Mouse (Mus musculus) lung, adult 2 months (tissue): ENCODE measurements at regions not wholly inside any gene's neighbourhood (a gene's known extent, or its start where the extent isn't known, plus 50 kb on each side); places are given as distances from the start of the nearest gene placed in this dataset.

Experiments used
- DNase-seq: peaks from one replicate; pipeline ENCODE4 v3.0.0; 2022
- H3K4me1 ChIP-seq: fragments of 200-500 bp; 2 replicates; pipeline ENCODE4 v1.6.1; 2011; ENCODE audit warnings: low read length; ENCODE audit not compliant: control insufficient read depth, insufficient read depth
- H3K4me3 ChIP-seq: fragments of 200-500 bp; replicated peaks from 2 replicates; pipeline ENCODE3; 2011; ENCODE audit warnings: low read depth, mild to moderate bottlenecking, control low read depth, low read length; ENCODE audit errors: extremely low read depth
- CTCF ChIP-seq: fragments of 200-500 bp; IDR thresholded peaks from 2 replicates; pipeline ENCODE4 v1.5.1; 2011; ENCODE audit warnings: mild to moderate bottlenecking, low read length, control low read depth; ENCODE audit not compliant: insufficient read depth
- POLR2A ChIP-seq: fragments of 200-500 bp; IDR thresholded peaks from 2 replicates; pipeline ENCODE4 v1.6.1; 2011; ENCODE audit warnings: low read depth, mild to moderate bottlenecking, control low read depth, low read length, borderline replicate concordance; ENCODE audit errors: extremely low read depth
- WGBS: fragments of 180-500 bp; shearing (Covaris S2); methylation state at CpG from one replicate; pipeline ENCODE4 v1.1.7; 2018; 5-methylcytosine and 5-hydroxymethylcytosine counted together

DNA sequence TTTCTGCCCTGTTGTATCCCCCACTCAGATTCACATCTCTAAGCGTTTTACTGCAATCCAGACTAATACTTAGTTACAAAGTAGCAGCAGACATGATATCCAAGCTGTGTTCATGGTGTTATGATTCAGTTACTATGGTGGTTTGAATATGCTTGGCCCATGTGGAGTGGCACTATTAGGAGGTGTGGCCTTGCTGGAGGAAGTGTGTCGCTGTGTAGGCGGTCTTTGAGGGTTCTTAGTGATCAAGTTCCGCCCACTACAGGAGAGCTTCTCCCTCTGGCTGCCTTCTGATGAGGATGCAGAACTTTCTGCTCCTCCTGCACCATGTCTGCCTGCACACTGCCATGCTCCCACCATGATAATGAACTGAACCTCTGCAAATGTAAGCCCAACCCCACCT, 162.8 kb downstream of the Gadd45g start:
- DNase-seq = no peak
- 84% methylated on average over 4 of the region's 4 CpGs for WGBS
- no peak overlapping the region for H3K4me3 ChIP-seq
- H3K4me1 ChIP-seq = no peaks in the 10 kb centered on the region
- no peak for TF ChIP-seq CTCF
- TF ChIP-seq POLR2A = no peak

DNA sequence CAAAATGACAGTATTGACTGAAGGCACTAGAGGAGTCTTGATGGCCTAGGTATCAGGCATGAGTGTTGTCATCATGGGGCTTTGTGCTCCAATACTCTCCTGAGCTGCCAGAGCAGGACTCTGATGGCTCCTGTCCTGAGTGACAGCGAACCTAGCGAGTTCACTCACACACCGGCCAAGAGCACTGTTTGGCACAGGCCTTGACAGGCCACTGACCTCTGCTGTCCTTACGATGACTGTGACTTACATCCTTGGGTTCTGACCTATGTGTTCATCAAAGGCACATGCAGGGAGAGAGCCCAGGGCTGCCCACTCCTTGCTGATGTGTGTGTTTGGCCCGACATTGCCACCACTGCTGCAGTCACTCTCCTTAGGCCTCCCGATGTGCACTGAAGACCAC, 163.3 kb downstream of the Gadd45g start:
- TF ChIP-seq POLR2A (no peak), CTCF (no peak)
- no peak overlapping the region for H3K4me3 ChIP-seq
- no peak for DNase-seq
- H3K4me1 ChIP-seq = no peaks in the 10 kb centered on the region
- WGBS = 90% methylated on average over 6 of the region's 6 CpGs

DNA sequence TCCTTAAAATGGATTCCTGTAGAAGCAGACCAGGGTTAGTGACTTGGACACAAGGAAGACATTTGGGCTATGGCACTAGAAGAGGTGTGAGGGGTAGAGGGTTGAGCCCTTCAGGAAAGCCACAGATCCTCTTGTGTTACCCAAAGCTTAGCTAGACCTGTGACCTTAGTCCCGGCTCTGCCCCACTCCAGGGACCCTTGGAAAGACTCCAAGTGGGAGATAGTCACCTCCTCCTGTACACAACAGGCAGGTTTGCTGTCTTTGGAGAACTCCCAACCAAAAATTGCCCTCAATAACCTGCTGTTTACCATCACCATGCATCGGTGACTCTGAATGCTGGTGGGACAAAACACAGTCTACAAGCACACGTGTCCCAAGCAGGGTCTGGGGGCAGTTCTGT, 164.5 kb downstream of the Gadd45g start:
- no peak for DNase-seq
- H3K4me3 ChIP-seq = no peak overlapping the region
- WGBS = 78% methylated on average over 3 of the region's 3 CpGs
- TF ChIP-seq POLR2A (no peak), CTCF (no peak)
- H3K4me1 ChIP-seq = no peaks in the 10 kb centered on the region

DNA sequence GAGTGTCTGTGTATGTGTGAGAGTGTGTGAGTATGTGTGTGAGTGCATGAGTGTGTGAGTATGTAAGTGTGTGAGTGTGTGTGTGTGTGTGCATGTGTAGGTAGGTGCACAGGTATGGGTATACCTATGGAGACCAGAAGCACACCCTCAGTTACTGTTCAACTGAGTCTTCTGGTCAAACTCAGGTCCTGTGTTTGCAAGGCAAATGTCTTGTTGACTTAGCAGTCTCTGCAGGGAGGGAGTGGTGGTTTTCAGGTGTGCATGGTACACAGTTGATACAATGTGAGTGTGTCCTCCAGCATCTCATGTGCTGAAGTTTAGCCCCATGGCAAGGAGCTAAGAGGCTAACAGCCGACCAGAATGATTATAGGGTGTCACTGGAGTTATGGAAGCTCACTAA, 166.7 kb downstream of the Gadd45g start:
- no peak for DNase-seq
- no peaks in the 10 kb centered on the region for H3K4me1 ChIP-seq
- 66% methylated on average over 1 of the region's 1 CpGs for WGBS
- TF ChIP-seq POLR2A = no peak
- no peak for TF ChIP-seq CTCF
- H3K4me3 ChIP-seq = no peak overlapping the region

DNA sequence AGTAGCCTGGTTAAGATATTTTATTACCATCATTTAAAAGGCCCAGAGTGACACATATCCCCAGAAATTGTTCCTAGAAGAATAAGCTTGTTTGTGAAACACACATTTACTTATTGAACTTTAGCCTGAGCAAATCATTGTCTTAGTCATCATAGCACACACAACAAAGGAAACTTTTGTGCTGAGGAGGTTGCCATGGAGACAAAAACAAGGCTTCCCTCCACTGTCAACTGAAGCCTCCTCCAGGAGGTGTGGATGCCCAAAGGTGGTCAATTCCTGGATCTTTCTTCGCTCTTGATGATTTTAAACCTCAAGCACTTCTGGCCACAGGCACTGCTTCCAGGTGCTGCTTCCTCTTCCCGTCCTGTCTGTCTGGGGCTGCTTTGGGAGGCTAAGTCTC, 167.3 kb downstream of the Gadd45g start:
- 70% methylated on average over 2 of the region's 2 CpGs for WGBS
- Histone ChIP-seq H3K4me1 (no peaks in the 10 kb centered on the region), H3K4me3 (no peak overlapping the region)
- DNase-seq = no peak
- TF ChIP-seq POLR2A = no peak

DNA sequence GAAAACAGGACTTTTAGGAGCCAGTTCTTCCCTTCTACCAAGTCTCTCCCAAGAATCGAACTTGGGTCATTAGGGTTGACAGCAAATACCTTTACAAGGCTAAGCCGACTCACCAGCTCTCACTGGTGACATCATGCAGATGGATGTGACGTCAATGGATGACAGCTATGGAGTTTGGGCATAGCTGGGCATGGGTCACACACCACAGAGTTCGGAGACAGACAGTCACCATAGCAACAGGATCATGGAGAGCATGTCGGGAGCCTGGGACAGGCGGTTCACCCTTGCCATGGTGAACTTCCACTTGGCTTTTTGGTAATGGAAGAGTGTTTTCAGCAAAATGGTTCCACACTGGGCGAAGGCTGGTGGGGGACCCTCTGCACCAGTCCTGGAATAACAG, 168.1 kb downstream of the Gadd45g start:
- H3K4me1 ChIP-seq = no peaks in the 10 kb centered on the region
- no peak for DNase-seq
- WGBS = 84% methylated on average over 7 of the region's 7 CpGs
- TF ChIP-seq CTCF (no peak), POLR2A (no peak)
- H3K4me3 ChIP-seq = no peak overlapping the region

DNA sequence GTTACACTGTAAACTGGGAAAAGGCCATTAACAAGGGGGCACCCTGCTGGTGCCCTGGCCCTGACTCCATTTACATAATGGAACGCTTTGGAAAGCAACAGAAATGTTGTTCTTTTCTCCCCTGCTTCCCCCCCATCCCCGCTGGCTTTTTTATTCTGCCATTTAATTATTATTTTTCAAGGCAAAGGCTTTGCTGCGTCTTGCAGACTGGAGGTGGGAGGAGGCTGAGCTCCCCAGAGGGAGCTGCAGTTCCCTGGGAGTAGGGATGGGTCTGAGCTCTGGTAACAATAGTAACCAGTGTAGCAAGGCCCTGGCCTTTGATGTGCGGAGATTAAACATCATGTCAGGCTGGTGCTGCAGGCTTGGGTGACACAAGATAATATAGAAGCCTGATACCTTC, 168.6 kb downstream of the Gadd45g start:
- TF ChIP-seq CTCF (no peak), POLR2A (no peak)
- H3K4me1 ChIP-seq = no peaks in the 10 kb centered on the region
- H3K4me3 ChIP-seq = no peak overlapping the region
- no peak for DNase-seq
- 73% methylated on average over 4 of the region's 4 CpGs for WGBS

DNA sequence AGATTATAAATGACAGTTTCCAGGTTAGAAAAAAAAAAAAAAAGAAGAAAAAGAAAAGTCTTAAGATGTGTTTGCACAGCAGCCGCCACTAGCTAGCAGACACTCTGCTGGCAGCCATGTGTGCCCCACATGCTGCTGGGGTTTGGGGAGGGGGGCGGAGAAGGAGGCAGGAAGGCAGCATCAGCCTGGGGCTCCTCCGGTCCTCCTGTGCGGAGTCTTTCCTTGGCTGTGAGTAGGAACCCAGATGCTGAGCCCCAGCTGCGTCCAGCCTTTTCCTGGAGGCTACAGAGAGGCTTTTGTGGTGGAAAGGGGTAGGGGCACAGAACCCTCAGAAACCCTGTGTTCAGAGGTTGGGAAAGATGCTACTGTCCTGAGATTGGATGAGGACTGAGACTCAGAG, 169.0 kb downstream of the Gadd45g start:
- TF ChIP-seq CTCF = no peak
- H3K4me1 ChIP-seq = no peaks in the 10 kb centered on the region
- 77% methylated on average over 5 of the region's 5 CpGs for whole genome bisulfite sequencing
- no peak overlapping the region for H3K4me3 ChIP-seq
- DNase-seq = no peak

DNA sequence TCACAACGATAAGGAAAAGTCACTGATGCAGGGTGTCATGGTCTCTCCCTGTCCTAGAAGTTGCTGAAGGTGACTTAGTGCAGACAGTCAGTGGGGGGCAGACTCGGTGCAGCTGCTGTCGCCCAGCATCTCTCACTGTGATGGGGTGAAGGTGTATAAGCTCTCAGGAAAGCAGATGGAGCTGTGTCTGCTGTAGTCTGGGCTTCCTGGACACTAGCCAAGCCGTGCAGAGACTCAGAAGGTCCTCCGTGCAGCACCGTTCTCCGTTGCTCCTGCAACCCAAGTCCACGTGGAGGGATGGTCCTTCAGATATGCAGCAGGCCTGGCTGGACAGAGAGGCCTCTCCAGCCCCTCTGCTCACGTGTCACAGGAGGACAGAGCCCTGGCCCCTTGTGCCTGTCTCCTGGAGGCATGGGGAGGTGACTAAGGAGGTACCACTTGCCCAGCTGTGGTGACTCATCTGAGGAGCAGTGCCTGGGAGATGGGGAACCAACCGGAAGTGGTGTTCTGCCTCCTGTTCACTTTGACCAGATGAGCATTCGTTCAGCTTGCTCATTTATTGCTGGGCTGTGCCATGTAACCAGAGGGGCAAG, 171.2 kb downstream of the Gadd45g start:
- 74% methylated on average over 11 of the region's 11 CpGs for WGBS
- DNase-seq = no peak
- TF ChIP-seq CTCF (no peak), POLR2A (no peak)
- Histone ChIP-seq H3K4me3 (no peak overlapping the region), H3K4me1 (no peaks in the 10 kb centered on the region)

DNA sequence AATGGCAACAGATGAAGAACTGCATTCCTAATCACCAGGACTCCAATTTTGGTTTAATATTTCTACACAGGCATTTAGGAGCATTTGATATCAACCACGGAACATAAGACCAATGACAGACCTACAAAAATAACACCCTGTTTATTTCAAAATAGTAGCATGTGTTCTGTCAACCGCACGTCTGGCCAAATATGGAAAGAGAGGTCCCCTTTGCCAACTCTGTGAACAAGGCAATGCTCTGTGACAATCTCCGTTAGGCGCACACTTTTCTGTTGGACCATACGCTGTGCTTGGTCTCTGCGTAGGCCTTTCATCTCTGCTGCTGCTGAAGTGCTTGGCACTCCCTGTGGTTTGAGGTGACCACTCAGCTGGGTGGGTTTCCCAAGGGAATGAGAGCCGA, 173.2 kb downstream of the Gadd45g start:
- TF ChIP-seq CTCF (no peak), POLR2A (no peak)
- peaks cover 6% of the 10 kb centered on the region for H3K4me1 ChIP-seq
- WGBS = 70% methylated on average over 8 of the region's 8 CpGs
- H3K4me3 ChIP-seq = no peak overlapping the region
- no peak for DNase-seq
